Mouse (Mus musculus) E14TG2a.4 (cell line): Measurements from ENCODE around the gene Ptprn2.

Experiments used
- H3K27me3 ChIP-seq: 2 replicates; pipeline ENCODE4 v1.6.1; 2014; ENCODE audit warnings: low read length, control low read depth; ENCODE audit not compliant: insufficient read depth
- H3K36me3 ChIP-seq: 2 replicates; pipeline ENCODE4 v1.6.1; 2014; ENCODE audit warnings: low read length, control low read depth; ENCODE audit not compliant: insufficient read depth
- H3K4me1 ChIP-seq: replicated peaks from 2 replicates; pipeline ENCODE4 v1.6.1; 2014; ENCODE audit warnings: low read depth, low read length, control low read depth
- H3K4me3 ChIP-seq: replicated peaks from 2 replicates; pipeline ENCODE4 v1.5.1; 2014; ENCODE audit warnings: mild to moderate bottlenecking, low read length
- H3K9me3 ChIP-seq: 2 replicates; pipeline ENCODE4 v1.6.1; 2014; ENCODE audit warnings: low read length, control low read depth
- CTCF ChIP-seq: conservative IDR thresholded peaks from 2 replicates; pipeline ENCODE4 v1.5.1; 2014; ENCODE audit warnings: low read length
- NANOG ChIP-seq: IDR thresholded peaks from 2 replicates; pipeline ENCODE4 v1.6.1; 2014; ENCODE audit warnings: borderline replicate concordance, low read length, mixed read lengths
- POU5F1 ChIP-seq: IDR thresholded peaks from 2 replicates; pipeline ENCODE4 v1.6.1; 2014; ENCODE audit warnings: low read length, borderline replicate concordance

Ptprn2 gene

GRCm38 (mm10) chr12:116622665-116623387 is 137.3 kb downstream of the Ptprn2 start:
- no peak overlapping the region for H3K4me3 ChIP-seq
- no peaks in the 10 kb centered on the region for H3K36me3 ChIP-seq
- TF ChIP-seq CTCF (no peak), NANOG (no peak), POU5F1 (no peak)
- H3K4me1 ChIP-seq: peaks cover 11% of the 10 kb centered on the region
- H3K9me3 ChIP-seq: no peaks in the 10 kb centered on the region
- H3K27me3 ChIP-seq: no peaks in the 10 kb centered on the region; the same call in 1 of the 2 replicates

- Histone ChIP-seq H3K9me3 (no peaks in the 10 kb centered on the region), H3K36me3 (no peaks in the 10 kb centered on the region), H3K27me3 (no peaks in the 10 kb centered on the region; the same call in 1 of the 2 replicates), H3K4me3 (no peak overlapping the region), H3K4me1 (peaks cover 11% of the 10 kb centered on the region)
- TF ChIP-seq CTCF: peak; percentile 94
- no peak for TF ChIP-seq NANOG
- TF ChIP-seq POU5F1: no peak
Measured at GRCm38 (mm10) chr12:116625391-116626281, 140.1 kb downstream of the Ptprn2 start.

DNA sequence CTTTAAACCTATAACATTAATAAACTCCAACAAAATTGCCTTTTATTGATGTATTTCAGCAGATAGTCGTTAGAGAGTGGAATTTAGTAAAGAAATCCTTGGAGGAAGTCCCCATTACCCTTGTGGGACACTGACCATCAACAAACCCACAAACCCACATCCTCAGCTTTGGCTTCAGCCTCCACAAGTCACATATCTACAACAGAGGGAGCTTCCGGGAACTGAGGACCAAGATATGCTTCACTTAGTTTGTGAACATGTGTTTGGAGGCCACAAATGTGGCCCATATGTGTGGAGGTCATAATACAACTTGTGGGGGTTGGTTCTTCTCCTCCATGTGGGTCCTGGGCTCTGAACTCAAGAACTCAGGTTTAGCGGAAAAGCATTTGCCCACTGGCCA is 143.5 kb downstream of the Ptprn2 start:
- H3K9me3 ChIP-seq: no peaks in the 10 kb centered on the region
- TF ChIP-seq POU5F1 (no peak), NANOG (no peak), CTCF (no peak)
- H3K36me3 ChIP-seq: no peaks in the 10 kb centered on the region
- H3K27me3 ChIP-seq: no peaks in the 10 kb centered on the region; the same call in 1 of the 2 replicates
- no peak overlapping the region for H3K4me3 ChIP-seq
- H3K4me1 ChIP-seq: peaks cover 5% of the 10 kb centered on the region

GRCm38 (mm10) chr12:116637498-116637897 is 152.0 kb downstream of the Ptprn2 start:
- no peaks in the 10 kb centered on the region for H3K36me3 ChIP-seq
- no peak overlapping the region for H3K4me3 ChIP-seq
- TF ChIP-seq POU5F1 (no peak), CTCF (no peak), NANOG (no peak)
- H3K9me3 ChIP-seq: no peaks in the 10 kb centered on the region
- peaks cover 19% of the 10 kb centered on the region for H3K4me1 ChIP-seq
- H3K27me3 ChIP-seq: peaks cover 7% of the 10 kb centered on the region; the same call in 1 of the 2 replicates

- Histone ChIP-seq H3K36me3 (no peaks in the 10 kb centered on the region), H3K4me1 (peaks cover 18% of the 10 kb centered on the region), H3K27me3 (peaks cover 23% of the 10 kb centered on the region), H3K9me3 (no peaks in the 10 kb centered on the region), H3K4me3 (no peak overlapping the region)
- TF ChIP-seq POU5F1: no peak
- no peak for TF ChIP-seq CTCF
Measured at GRCm38 (mm10) chr12:116640871-116641270, 155.4 kb downstream of the Ptprn2 start.

DNA sequence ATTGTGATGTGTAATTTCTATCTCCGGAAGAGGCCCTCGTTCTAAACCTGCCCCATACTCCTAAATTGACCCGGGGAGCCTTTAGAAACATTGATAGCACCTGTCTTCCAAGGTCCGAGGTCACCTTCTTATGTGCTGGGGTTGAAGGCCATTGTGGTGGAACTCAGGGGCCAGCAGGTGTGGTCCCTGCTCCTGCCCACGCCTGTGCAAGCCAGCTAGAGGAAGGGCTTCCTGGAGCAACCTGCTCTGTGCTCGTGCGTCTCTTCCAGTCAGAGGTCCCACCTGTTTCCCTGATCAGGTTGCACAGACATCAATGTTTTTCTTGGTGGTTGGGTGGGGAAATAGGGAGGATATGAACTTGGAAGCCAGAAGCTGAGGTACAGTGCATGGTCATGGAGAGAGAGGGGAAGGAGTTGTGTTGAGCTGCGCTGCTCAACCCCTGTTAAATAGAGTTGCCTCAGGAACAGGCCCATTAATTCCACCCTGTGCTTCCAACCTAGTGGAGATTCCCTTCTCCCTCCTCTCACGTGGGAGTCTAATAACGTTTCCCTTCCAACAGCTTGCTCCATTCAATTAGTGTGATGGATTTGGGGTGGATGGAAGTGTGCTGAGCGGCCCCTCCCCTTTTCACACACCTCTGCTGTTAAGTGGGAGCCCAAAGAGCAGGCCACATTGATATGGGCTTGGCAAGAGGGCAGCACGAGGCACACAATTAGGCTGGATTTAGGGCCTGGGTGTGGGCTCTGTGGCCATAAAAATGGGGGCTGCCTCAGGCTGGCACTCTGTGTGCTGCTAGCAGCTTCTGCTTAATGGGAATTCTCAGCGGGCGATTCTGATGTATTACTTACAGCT is 156.0 kb downstream of the Ptprn2 start:
- Histone ChIP-seq H3K36me3 (no peaks in the 10 kb centered on the region), H3K9me3 (no peaks in the 10 kb centered on the region), H3K4me3 (no peak overlapping the region), H3K4me1 (peaks cover 18% of the 10 kb centered on the region), H3K27me3 (peaks cover 24% of the 10 kb centered on the region)
- TF ChIP-seq POU5F1: no peak
- no peak for TF ChIP-seq CTCF

- H3K9me3 ChIP-seq: no peaks in the 10 kb centered on the region
Measured at GRCm38 (mm10) chr12:116642191-116642549, 156.7 kb downstream of the Ptprn2 start.

GRCm38 (mm10) chr12:116646771-116647170 is 161.3 kb downstream of the Ptprn2 start:
- Histone ChIP-seq H3K4me3 (no peak overlapping the region), H3K36me3 (no peaks in the 10 kb centered on the region), H3K27me3 (peaks cover 26% of the 10 kb centered on the region), H3K4me1 (peaks cover 10% of the 10 kb centered on the region), H3K9me3 (no peaks in the 10 kb centered on the region)
- TF ChIP-seq POU5F1 (no peak), NANOG (no peak), CTCF (no peak)

More at GRCm38 (mm10) chr12:116642191-116642549, 156.7 kb downstream of the Ptprn2 start:
- TF ChIP-seq CTCF: no peak
- TF ChIP-seq POU5F1: no peak
- no peak for TF ChIP-seq NANOG
- Histone ChIP-seq H3K4me1 (peaks cover 18% of the 10 kb centered on the region), H3K36me3 (no peaks in the 10 kb centered on the region), H3K27me3 (peaks cover 29% of the 10 kb centered on the region), H3K4me3 (no peak overlapping the region)
